Mouse (Mus musculus) liver, postnatal 0 days (tissue): ENCODE measurements around the gene Pla2g7.

Experiments used
- CTCF ChIP-seq: sonication (generic); IDR thresholded peaks from 2 replicates; pipeline ENCODE4 v1.5.1; 2016; ENCODE audit warnings: antibody characterized with exemption, low read depth
- EP300 ChIP-seq: IDR thresholded peaks from 2 replicates; pipeline ENCODE4 v1.6.1; 2016; ENCODE audit warnings: antibody characterized with exemption, low read depth, mild to moderate bottlenecking

DNA sequence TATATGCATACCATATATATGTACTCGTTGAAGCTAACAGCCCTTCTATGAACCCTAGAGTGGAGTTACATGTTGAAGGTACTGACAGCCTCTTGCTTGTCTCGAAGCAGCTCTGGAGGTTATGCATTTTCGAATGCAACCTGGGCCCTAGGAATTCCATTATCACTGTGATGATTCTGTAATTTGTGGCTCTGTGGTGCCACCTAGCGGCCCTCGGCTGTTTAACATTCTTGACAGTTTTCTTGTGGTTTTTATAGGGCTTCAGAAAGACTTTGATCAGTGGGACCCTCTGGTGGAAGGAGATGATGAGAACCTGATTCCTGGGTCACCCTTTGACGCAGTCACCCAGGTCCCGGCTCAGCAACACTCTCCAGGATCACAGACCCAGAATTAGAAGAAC is 43.7 kb downstream of the Pla2g7 start:
- TF ChIP-seq EP300 (no peak), CTCF (peak; percentile 79)
